Mouse (Mus musculus) G1E (cell line): ENCODE data around the gene Enah. TPM values are rescaled to one million over a fixed set of nuclear protein-coding genes. Genes with fewer than 3 reads are reported as not detected.

Source experiments
- ATAC-seq: 2 replicates; pipeline ENCODE4 v1.8.0; 2016; ENCODE audit warnings: mild to moderate bottlenecking; ENCODE audit not compliant: insufficient number of reproducible peaks, poor library complexity, low FRiP score, severe bottlenecking; ENCODE audit errors: extremely low read depth
- DNase-seq: peaks from one replicate; pipeline ENCODE4 v3.0.0; 2012; ENCODE audit warnings: low spot score
- H3K27me3 ChIP-seq: 2 replicates; pipeline ENCODE4 v1.6.1; 2012; ENCODE audit warnings: mild to moderate bottlenecking, low read length, inconsistent platforms; ENCODE audit not compliant: insufficient read depth
- H3K36me3 ChIP-seq: replicated peaks from 2 replicates; pipeline ENCODE3; 2012; ENCODE audit warnings: mild to moderate bottlenecking, inconsistent platforms
- H3K4me1 ChIP-seq: 2 replicates; pipeline ENCODE4 v1.6.1; 2012; ENCODE audit warnings: low read depth, low read length, inconsistent platforms, mixed read lengths; ENCODE audit not compliant: insufficient read depth
- H3K4me3 ChIP-seq: 2 replicates; pipeline ENCODE4 v1.5.1; 2012; ENCODE audit warnings: low read depth, mild to moderate bottlenecking, inconsistent platforms, low read length, moderate library complexity, mixed read lengths
- H3K9me3 ChIP-seq: replicated peaks from 2 replicates; pipeline ENCODE4 v1.6.1; 2012; ENCODE audit warnings: inconsistent platforms
- CTCF ChIP-seq: IDR thresholded peaks from 2 replicates; pipeline ENCODE4 v1.5.1; 2012; ENCODE audit warnings: low read depth, low read length, inconsistent platforms, mixed read lengths
- GATA1 ChIP-seq: IDR thresholded peaks from 2 replicates; pipeline ENCODE4 v1.6.1; 2012; ENCODE audit warnings: borderline replicate concordance, low read length, inconsistent platforms, mixed read lengths
- GATA2 ChIP-seq: IDR thresholded peaks from 2 replicates; pipeline ENCODE4 v1.6.1; 2012; ENCODE audit warnings: low read depth, low read length, inconsistent platforms, borderline replicate concordance
- POLR2AphosphoS5 ChIP-seq: IDR thresholded peaks from 2 replicates; pipeline ENCODE4 v1.6.1; 2012; ENCODE audit warnings: low read depth, low read length, inconsistent platforms; ENCODE audit not compliant: insufficient replicate concordance
- TAL1 ChIP-seq: conservative IDR thresholded peaks from 2 replicates; pipeline ENCODE4 v1.6.1; 2012; ENCODE audit warnings: low read depth, low read length, inconsistent platforms, mixed read lengths
- polyA plus RNA-seq: library from polyadenylated mRNA; stranded (reverse); fragments of >175 nt; gene quantifications from 2 replicates; pipeline ENCODE4 v1.2.3, GENCODE M21; 2012
- total RNA-seq, 2 experiments: library from RNA; stranded (forward) in 1 of 2; stranded (reverse) in 1 of 2; fragments of 200-1000 nt in 1 of 2; fragments of >200 nt in 1 of 2; fragmentation: Nextera tagmentation in 1 of 2; gene quantifications; 2 replicates each; pipeline ENCODE4 v1.2.3; 2014 to 2017

Gene Enah
- total and polyA plus RNA-seq, 3 experiments, result 0.87 TPM; not detected in 2

- DNase-seq (no peak), ATAC-seq (no peak)
- Histone ChIP-seq H3K9me3 (no peaks in the 10 kb centered on the region), H3K4me3 (no peak overlapping the region), H3K27me3 (peaks cover 2% of the 10 kb centered on the region; the same call in 1 of the 2 replicates), H3K4me1 (no peaks in the 10 kb centered on the region), H3K36me3 (no peaks in the 10 kb centered on the region)
- TF ChIP-seq POLR2AphosphoS5, result no peak
- TF ChIP-seq GATA2, result no peak
- TF ChIP-seq CTCF, result no peak
- TF ChIP-seq GATA1, result no peak
- no peak for TF ChIP-seq TAL1
Measured at GRCm38 (mm10) chr1:182049813-182050212, 30.0 kb upstream of the Enah start.

DNA sequence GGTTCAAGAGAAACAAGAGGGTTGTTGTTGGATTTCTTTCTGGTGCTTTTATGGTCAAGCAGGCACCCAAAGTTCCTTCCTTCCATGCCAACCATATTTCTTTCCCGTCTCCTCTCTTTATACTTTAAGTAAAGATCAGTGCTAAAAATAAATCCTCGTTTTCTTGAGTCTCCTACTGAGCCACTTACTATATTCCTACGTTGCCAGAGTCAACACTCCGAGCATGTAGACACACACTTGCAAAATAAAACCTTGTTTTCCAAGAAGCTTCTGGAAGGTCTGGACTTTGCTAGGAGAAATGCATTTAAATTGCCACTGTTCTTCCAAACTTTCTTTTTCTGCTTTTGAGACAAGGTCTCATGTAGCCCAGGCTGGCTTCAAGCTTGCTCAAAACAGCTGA lies 28.3 kb upstream of the Enah start:
- no peak for ATAC-seq
- H3K36me3 ChIP-seq, result no peaks in the 10 kb centered on the region

GRCm38 (mm10) chr1:182047016-182047690 lies 27.4 kb upstream of the Enah start:
- H3K27me3 ChIP-seq, result peaks cover 2% of the 10 kb centered on the region; the same call in 1 of the 2 replicates
- no peak overlapping the region for H3K4me3 ChIP-seq
- DNase-seq (no peak), ATAC-seq (no peak)
- H3K9me3 ChIP-seq, result no peaks in the 10 kb centered on the region
- no peaks in the 10 kb centered on the region for H3K4me1 ChIP-seq
- TF ChIP-seq TAL1 (no peak), GATA1 (no peak), POLR2AphosphoS5 (no peak), CTCF (no peak), GATA2 (no peak)
- no peaks in the 10 kb centered on the region for H3K36me3 ChIP-seq

More for the DNA sequence above, 28.3 kb upstream of the Enah start:
- H3K4me1 ChIP-seq, result no peaks in the 10 kb centered on the region
- DNase-seq, result no peak
- H3K27me3 ChIP-seq, result peaks cover 2% of the 10 kb centered on the region; the same call in 1 of the 2 replicates
- no peak overlapping the region for H3K4me3 ChIP-seq
- no peak for TF ChIP-seq TAL1
- TF ChIP-seq GATA2, result no peak
- TF ChIP-seq GATA1, result no peak
- TF ChIP-seq CTCF, result no peak
- TF ChIP-seq POLR2AphosphoS5, result no peak
- H3K9me3 ChIP-seq, result no peaks in the 10 kb centered on the region

GRCm38 (mm10) chr1:182045208-182045607 lies 25.4 kb upstream of the Enah start:
- H3K4me3 ChIP-seq, result no peak overlapping the region
- H3K27me3 ChIP-seq, result peaks cover 2% of the 10 kb centered on the region; the same call in 1 of the 2 replicates
- DNase-seq (no peak), ATAC-seq (no peak)
- no peaks in the 10 kb centered on the region for H3K36me3 ChIP-seq
- no peaks in the 10 kb centered on the region for H3K9me3 ChIP-seq
- TF ChIP-seq TAL1, result no peak
- no peak for TF ChIP-seq GATA1
- no peak for TF ChIP-seq POLR2AphosphoS5
- no peak for TF ChIP-seq GATA2
- TF ChIP-seq CTCF, result no peak
- no peaks in the 10 kb centered on the region for H3K4me1 ChIP-seq

DNA sequence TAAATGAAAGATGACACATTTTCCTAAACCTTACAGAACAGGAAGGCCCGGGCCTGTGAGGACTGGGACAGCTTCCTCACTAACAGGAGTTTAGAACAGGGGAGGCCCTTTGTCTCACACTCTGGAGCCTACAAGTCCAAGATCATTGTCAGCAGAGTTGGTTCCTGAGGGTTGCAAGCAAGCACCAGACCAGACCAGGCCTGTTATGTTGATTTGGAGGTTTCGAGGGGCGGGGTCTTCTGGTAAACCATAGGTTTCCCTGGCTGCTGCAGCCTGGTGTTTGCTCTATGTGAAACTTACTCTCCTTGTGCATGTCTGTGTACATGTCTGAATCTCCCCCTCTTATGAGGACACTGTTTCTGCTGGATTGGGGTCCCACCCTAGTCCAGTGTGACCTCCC lies 20.7 kb upstream of the Enah start:
- Histone ChIP-seq H3K9me3 (no peaks in the 10 kb centered on the region), H3K27me3 (no peaks in the 10 kb centered on the region), H3K36me3 (no peaks in the 10 kb centered on the region), H3K4me1 (no peaks in the 10 kb centered on the region), H3K4me3 (no peak overlapping the region)
- ATAC-seq, result no peak
- TF ChIP-seq GATA1, result no peak
- TF ChIP-seq POLR2AphosphoS5, result no peak
- TF ChIP-seq TAL1, result no peak
- TF ChIP-seq CTCF, result no peak
- TF ChIP-seq GATA2, result no peak
- no peak for DNase-seq

- Histone ChIP-seq H3K36me3 (no peaks in the 10 kb centered on the region), H3K9me3 (no peaks in the 10 kb centered on the region), H3K27me3 (no peaks in the 10 kb centered on the region), H3K4me1 (no peaks in the 10 kb centered on the region), H3K4me3 (no peak overlapping the region)
- TF ChIP-seq POLR2AphosphoS5 (no peak), GATA2 (no peak), TAL1 (no peak), CTCF (no peak), GATA1 (no peak)
- no peak for ATAC-seq
- no peak for DNase-seq
Measured at GRCm38 (mm10) chr1:182031757-182032156, 12.0 kb upstream of the Enah start.
